Mouse (Mus musculus) ovary, adult 18-20 months (tissue): ENCODE measurements at regions not wholly inside any gene's neighbourhood (a gene's known extent, or its start where the extent isn't known, plus 50 kb on each side); places are given as distances from the start of the nearest gene placed in this dataset.
"Not testable (repeated sequence)": the region's sequence is repeated elsewhere in the genome, so short reads cannot be mapped to it uniquely, and the experiment has no call there.

Source experiments
- DNase-seq: peaks from one replicate; pipeline ENCODE4 v3.0.0; 2022; ENCODE audit warnings: low spot score, mixed read lengths

DNA sequence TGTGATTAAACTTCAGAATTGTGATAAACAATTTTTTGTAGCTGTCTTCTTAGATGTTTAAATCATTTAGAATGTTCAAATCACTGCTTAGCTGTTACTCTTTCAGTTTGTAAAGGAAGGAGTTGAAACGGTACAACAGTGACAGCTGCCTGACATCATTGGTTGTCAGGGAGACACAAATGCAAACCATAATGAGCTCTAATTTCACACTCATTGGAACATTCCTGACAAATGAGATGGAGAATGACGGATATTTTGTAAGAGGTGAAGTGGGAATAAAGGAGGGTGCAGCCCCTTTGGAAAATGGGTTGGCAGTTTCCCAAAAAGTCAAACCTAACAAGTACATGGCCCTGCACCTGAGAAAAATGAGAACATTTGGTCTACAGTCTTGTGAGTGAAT, 62.5 kb downstream of the Rad51ap2 start:
- no peak for DNase-seq

DNA sequence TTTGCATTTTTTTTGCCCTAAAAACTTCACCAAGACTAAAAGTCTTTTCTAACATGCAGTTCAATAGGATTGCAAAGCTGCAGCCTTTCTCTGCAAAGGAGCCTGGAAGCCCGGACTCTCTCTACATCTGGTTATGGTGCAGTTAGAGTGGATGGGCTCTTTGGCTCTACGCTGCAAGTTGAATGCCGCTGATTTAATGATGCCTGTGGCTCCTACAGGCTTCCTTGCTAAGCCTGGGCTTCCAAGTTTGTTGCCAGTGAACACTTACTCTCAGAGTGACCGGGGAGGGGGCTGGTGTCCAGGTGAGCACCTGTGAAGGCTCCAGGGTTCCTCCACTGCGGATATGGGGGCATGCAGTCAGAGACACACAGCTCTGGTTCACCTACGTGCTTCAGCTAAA, 107.0 kb downstream of the Rad51ap2 start:
- no peak for DNase-seq

DNA sequence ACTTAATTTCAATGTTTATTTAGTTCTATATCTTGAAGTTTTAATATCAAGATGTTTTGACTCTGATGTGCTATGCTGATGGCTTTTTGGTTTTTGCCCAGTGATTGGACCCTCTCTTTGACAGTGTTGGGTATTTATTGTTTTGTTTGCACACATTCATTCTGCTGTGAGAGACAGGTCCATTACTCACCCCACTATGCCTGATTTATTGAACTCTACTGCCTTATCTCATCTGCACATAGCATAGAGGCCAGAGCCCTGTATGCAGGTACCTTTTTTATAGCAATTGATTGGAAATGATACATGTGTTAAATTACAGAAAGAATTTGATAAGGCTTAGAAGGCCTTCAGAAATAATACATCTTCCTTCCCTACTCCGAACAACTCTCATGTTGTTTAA, 114.3 kb downstream of the Rad51ap2 start:
- DNase-seq, result no peak

DNA sequence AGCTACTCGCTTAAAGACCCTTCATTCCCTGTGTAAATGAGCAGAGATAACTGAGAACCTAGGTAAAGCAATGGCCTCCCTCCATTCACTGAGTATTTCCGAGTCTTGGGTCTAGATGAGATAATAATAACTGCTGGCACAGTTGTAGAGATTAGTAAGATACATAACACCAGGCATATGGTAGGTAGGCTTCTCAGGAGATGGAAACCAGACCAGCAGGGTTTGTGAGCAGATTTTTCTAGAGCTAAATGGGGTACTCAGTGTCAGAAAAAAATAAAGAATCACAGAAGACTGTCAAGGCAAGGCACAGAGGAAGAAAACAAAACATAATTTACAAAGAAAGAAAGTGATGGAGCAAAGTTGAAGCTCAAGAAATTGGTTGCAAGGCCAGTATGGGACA, 148.1 kb downstream of the Rad51ap2 start:
- no peak for DNase-seq

DNA sequence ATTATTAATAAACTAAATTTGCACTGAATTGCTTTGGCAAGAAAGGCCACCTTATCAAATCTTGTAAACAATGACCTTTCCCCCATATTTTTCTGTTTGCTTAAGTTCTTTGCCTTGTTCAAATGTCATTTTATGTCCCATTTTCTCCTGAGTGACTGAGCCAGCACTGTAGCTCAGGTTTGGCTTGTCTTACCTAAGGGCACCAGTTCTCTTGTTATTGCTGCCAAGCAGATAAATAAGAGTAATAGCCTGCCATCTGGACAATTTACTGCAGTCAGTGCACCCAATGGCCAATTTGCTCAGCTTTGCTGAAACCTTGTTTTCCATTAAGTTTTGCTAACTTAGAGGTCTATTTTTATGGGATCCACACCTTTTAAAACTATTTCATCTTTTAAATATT, 152.9 kb downstream of the Rad51ap2 start:
- DNase-seq, result no peak

DNA sequence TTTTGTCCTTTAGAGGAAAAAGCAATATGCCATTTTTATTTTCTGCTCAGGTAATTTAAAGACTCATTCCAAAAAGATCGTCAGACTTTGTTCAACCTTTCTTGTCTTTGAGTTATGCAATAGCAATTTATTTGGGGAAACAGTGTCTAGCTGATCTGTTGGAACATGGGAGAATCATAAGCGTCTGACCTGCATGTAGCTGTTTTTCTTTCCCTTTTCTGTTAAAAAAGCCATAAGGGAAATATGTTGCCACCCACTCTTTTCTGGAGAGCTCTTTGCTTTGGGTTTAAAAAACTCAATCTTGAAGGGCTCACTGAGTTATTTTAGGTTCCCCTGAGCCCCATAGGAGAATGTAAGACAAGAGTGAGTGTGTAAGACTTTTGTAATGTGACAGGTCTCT, 155.8 kb downstream of the Rad51ap2 start:
- no peak for DNase-seq

DNA sequence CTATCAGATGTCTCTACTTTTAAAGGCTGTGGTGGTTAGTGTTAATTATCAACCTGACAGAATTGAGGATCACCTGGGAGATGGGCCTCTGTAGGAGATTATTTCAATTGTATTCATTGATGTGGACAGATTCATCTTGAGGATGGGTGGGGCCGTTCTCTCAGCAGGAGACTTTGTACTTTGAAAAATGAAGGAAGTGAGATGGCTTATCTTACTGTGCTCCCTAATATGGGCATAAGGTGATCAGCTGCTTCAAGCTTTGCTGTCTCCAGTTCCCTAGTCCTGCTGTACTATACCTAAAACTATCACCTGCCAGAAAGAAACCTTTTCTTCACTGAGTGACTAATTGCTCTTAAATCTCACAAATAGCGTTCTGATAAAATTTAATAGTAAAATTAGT, 159.4 kb downstream of the Rad51ap2 start:
- no peak for DNase-seq

DNA sequence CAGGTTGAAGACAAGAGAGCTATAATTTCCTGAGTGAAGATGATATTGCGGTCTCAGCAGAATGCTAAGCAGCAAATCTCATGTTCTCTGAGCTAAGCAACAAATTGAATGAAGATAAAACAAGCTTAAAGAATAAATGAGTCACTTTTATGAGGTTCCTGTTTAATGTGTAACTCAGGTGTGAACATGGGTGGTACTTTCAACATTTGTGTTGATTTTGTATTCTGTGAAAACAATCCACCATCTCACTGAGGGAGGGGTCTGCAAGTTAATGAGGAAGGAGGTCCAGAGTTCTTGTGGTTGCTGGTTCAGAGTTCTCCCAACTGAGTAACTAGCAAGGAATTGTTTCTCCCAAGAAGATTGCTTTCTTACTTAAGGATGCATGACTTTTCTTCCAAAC, 167.7 kb downstream of the Rad51ap2 start:
- DNase-seq, result no peak

DNA sequence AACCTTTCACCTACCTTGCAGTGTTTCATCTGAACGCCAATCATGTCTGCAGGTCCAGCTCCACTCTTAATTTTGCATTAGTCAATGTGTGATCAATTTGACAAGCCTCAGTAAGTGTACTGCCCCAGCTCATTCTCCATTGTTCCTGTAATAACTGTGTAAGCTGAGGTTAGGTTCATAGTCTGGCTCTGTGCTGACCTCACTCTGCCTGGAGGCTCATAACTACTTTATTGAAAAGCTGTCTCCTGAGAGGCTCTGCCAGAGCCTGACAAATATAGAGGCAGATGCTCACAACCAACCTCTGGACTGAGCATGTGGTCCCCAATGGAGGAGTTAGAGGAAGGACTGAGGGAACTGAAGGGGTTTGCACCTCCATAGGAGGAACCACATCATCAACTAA, 174.3 kb downstream of the Rad51ap2 start:
- DNase-seq, result no peak

DNA sequence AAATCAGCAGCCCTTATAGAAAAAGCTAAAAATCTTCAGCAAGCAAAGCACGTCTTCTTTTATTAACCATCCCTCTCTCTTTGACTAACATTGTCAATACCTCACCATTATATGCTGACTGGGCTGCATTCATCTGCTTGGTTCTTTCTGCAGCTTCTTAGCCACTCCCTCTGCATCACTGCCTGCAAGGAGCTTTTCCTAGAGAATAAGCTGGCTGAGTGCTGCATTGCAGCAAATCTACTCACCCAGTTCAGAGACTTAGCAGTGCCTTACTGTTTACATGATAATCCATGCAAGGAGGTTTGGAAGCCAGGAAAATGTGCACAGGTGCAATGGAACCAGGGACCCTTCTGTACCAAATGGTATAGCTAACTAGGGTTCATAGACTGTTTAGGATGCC, 175.9 kb downstream of the Rad51ap2 start:
- no peak for DNase-seq

DNA sequence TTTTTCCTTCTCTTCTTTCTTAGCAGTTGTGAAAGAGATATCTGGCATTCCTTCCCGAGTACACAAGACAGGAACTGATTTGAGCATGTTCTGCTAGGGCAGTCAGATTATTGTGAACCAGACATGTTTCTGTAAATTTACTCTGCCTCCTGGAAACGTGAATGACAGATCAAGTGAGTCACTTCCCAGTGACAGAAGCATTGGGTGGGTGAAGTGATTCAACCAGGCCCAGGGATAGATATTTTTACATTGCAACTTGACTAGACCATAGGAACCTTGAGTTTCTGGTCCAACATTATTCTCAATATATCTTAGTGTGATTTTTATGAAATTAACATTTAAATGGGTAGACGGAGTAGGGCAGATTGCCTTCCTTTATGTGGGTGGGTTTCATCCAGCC, 217.4 kb downstream of the Rad51ap2 start:
- DNase-seq, result no peak

DNA sequence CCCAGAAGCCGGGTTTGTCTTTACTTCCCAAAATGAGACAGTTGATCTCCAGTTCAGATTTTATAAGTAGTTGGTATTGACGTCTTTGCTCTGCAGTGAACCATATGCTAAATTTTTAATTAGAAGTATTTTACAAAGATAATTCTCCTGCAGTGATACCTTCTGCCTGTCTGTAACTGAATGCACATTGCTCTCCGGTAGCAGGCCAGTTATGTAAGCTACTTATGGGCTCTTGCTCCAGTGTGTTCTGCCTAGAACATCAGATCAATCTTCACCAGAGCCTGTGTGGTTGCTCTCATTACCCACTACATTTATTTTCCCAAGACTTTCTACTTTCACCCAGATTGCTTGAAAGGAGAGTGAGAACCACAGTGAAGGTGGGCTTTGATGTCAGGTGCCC, 238.9 kb downstream of the Rad51ap2 start:
- DNase-seq, result no peak

DNA sequence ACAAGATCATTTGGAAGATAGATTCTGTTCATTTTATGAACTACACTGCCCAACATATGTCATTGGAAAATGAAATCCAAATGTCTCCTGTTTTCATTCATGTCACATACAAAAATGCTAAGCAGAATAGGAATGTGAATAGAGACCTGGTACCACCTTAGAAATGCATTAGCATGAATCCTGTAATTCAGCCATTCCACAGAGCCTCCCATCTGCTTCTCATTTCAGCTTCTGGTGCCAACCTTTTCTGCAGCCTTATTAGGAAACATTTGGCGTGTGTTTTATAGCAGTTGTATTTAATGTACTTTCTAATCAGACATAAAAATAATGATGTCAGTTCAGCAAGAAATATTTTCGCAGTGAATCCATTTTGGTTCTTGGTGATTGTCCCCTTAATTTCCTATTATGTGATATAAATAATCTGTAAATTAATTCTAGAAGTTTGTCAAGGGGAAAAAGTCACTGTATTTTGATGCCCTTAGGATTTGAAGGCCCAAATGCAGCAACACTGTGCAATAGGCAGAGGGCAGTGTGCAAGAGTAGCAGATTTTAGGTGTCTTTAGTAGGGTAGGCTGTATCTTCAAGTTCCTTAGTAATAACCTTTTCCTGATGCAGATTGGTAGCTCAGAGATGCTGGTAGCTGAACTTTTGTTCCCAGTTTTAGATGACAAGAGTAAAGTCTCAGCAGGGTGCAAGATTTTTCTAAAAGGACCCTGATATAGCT, 253.2 kb downstream of the Rad51ap2 start:
- no peak for DNase-seq

DNA sequence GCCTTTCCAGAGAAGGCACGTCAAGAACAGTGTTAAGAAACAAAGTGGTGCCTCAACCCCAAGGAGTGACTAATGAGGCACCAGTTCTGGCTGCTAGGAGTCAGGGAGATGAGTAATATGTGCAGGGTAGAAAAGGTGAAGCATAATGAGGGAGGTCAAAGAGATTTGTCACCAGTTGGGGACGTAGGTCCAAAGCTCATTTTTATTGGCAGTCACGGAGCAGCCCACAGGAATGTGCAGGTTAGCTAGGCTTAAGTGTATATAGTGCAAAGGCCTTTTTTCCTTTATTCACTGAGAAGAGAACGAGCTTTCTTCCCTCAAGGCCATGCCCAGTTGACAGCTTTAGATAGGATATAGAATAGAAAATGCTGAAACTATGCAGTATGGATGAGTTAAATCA, 261.8 kb downstream of the Rad51ap2 start:
- DNase-seq, result no peak

DNA sequence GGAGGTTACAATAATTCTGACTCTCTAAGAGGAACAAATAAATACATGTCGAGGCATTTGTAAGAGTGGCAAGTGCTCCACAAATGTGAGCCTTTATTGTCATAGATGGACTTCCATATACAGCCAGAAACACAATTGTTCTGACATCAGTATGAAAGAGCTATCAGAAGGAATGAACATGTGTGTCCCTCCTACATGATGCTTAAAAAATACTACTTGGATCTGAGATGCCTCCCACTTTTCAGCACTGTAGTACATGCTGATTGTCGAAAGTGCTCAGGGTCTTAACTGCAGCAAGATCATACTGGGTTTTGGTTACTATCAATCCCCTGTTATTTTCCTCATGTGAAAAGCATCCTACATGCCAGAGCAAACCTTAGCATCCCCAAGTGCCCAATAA, 295.6 kb downstream of the Rad51ap2 start:
- DNase-seq, result no peak

DNA sequence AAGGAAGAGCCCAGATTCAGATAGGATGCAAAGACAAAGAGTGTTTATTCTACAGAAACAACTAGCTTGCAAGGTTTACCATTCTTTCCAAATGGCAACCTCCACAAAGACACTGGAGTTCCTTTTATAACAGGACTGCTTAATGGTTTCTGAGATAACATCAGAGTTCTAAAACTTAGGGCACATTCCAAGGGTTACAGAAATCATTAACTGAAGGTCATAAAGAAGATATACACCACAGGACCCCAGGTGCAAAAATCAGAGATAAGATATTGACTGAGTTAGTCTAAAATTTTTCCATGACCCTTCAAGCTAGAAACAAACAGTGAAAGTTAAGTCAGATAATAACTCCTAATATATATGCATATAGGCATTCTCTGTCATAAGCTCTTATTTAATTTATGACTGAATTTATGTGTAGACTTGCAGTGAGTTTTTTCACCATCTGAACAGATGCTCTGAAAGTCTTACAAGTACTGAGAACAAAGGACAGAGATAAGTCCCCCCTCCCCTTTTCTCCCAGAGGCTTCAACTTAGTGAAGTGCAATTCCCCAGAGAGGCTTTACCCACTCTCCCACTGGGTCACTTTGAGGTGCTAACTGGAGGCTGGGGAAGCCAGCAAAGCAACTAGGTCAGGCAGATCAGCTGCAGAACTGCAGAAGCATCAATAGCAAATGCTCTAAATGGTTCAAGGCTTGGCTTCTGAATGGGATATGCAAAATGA, 298.5 kb downstream of the Rad51ap2 start:
- no peak for DNase-seq

DNA sequence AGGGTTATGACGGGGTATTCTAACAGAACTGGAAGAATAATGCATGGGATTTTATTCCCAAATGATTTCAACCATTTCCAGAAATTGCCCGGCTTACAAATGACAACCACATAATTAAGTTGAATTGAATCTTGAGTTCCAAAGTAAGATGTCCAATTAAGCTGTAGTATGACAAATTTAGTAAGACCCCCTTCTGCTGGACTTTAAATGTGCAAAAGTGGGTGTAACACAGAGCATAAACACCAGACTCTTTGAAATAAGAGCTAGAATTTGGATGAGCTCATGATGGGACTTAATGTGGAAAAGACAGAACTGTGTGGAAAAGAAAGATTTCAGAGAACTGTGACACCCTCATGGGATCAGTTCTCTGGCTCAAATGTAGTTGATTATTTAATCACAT, 346.4 kb downstream of the Rad51ap2 start:
- no peak for DNase-seq

DNA sequence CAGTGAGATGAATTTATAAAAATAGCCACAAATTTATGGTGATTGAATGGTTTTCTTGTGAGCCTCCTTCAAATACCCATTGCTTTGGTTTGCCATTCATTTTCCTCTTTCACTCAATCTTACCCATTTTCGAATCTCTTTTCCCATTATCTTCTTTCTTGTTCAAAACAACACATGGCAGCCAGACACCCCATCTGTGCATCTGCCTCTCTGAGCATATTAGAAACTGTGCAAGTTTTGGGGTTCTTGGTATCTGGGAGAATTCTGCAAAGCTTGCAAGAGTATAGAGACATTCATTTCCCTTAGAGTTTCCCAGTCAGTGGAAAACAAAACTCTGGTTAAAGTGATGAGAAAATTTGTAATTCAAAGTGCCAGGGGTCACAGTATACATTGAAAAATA, 347.3 kb downstream of the Rad51ap2 start:
- DNase-seq, result no peak

DNA sequence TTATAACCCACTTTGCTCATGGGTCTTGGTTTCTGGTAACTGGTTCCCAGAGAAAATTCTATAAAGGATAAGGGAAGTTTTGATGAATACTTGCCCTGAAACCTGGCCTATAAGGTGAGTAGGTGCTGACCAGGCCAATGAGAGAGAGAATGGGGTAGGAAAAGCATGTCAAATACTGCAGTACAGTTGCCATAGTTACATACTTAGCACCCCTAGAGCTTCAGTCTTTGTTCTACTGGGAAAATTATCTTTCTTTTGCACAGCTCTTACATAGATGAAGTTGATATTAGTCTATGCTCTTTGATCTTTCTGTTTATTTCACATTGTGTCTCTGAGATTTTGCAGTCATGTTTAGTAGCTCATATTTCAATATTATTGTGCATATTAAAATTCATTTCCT, 373.8 kb downstream of the Rad51ap2 start:
- no peak for DNase-seq

DNA sequence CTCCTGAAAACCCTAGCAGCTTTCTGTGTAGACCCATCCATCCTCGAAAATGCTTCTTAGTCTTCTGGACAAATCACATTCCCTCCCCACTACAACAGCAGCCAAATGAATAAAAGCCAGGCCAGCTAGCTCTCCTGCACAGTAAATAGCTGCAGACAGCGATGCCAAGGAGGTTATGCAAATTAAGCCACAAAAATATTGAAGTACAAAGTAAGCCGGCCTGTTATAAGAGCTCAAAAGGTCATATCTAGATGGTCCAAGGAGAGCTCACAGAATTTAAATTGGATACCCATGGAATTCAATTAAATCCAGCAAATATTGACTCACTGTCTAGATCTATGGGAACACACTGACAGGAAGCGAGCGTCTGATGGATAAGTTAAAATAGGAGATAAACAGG, 375.4 kb downstream of the Rad51ap2 start:
- DNase-seq, result no peak

DNA sequence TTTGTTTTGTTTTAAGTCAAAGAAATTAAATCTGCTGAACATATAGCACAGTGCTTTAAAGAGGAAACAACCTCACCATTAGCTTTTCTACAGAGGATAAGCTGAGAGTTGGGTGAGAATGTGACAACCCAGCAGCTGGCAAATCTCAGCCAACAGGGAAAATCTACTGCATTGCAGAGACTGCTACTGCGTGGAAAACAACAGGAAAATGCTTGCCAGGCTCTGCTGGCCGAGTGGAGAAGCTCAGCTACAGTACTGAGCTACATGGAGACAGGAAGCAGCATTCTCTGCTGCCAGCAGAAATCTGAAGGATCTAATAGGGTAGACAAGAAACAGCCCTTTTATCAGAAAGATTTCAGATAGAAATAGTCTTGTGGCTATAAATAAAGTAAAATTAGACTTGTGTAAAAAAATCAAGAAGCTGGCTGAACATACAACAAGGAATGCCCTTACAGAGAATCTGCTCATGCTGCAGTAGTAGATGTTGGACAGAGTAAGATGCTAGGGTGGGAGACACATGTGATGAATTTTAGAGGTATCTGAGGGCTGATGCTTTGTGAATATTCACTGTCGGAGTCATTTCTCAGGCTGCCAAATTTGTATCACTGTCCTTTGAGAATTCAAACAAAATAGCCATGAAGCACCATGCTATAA, 382.1 kb downstream of the Rad51ap2 start:
- DNase-seq, result no peak

DNA sequence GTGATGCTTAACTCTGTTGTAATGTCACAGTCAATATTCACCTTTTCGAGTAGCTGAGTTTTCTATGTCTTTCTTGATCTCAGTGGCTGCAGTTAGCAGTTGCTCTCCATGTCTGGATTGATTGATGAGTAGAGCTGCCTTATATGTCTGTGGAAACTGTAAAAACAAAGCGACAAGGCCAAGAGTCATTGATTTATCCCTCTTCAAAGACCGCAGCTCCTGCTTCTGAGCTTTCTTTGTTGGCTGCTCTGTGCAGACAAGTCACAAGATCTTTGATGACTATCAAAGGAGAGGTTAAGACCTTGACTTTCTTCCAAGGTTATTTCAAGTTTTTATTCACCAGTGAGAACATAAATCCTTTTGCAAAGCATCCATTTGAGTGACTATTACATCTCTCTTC, 395.2 kb downstream of the Rad51ap2 start:
- no peak for DNase-seq

DNA sequence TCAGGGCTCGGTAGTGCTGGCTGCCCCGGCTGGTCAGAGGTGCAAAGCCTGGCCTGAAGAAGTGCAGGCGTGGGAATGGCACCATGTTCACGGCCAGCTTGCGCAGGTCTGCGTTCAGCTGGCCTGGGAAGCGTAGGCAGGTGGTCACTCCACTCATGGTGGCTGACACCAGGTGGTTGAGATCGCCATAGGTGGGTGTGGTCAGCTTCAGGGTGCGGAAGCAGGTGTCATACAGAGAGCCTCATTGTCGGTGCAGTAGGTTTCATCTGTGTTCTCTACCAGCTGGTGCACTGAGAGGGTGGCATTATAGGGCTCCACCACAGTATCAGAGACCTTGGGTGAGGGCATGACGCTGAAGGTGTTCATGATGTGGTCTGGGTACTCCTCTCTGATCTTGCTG, 380.1 kb upstream of the Fam49a start:
- DNase-seq, result not testable (repeated sequence)
